Mouse (Mus musculus) liver, embryonic 12.5 days (tissue): ENCODE data around the gene Sugct. TPM values are rescaled to one million over a fixed set of nuclear protein-coding genes. Genes with fewer than 3 reads are reported as not detected.

Experiments used
- ATAC-seq: fragments of 200-750 bp; cut with Nextera tagmentation; 2 replicates; pipeline ENCODE4 v1.8.0; 2017; ENCODE audit warnings: moderate number of reproducible peaks, mild to moderate bottlenecking, moderate library complexity
- H3K27ac ChIP-seq: fragments of 300-500 bp; sonication (generic); 2 replicates; pipeline ENCODE4 v1.5.1; 2016; ENCODE audit warnings: mild to moderate bottlenecking
- H3K27me3 ChIP-seq: fragments of 300-500 bp; sonication (generic); replicated peaks from 2 replicates; pipeline ENCODE4 v1.6.1; 2016; ENCODE audit warnings: mild to moderate bottlenecking, moderate library complexity
- H3K36me3 ChIP-seq: fragments of 300-500 bp; sonication (generic); 2 replicates; pipeline ENCODE4 v1.6.1; 2016; ENCODE audit warnings: mild to moderate bottlenecking, moderate library complexity
- H3K4me1 ChIP-seq: fragments of 300-500 bp; sonication (generic); 2 replicates; pipeline ENCODE4 v1.6.1; 2016
- H3K4me2 ChIP-seq: fragments of 300-500 bp; sonication (generic); 2 replicates; pipeline ENCODE4 v1.6.1; 2016; ENCODE audit warnings: mild to moderate bottlenecking, moderate library complexity
- H3K4me3 ChIP-seq: fragments of 300-500 bp; sonication (generic); 2 replicates; pipeline ENCODE4 v1.5.1; 2016; ENCODE audit warnings: mild to moderate bottlenecking, moderate library complexity
- H3K9ac ChIP-seq: fragments of 300-500 bp; sonication (generic); 2 replicates; pipeline ENCODE4 v1.6.1; 2016; ENCODE audit warnings: mild to moderate bottlenecking, moderate library complexity
- H3K9me3 ChIP-seq: fragments of 300-500 bp; sonication (generic); replicated peaks from 2 replicates; pipeline ENCODE4 v1.6.1; 2016; ENCODE audit warnings: mild to moderate bottlenecking, moderate library complexity
- WGBS: fragments of 180-500 bp; shearing (Covaris S2); methylation state at CpG from one replicate; pipeline ENCODE4 v1.1.7; 2016; ENCODE audit not compliant: insufficient replicate concordance; 5-methylcytosine and 5-hydroxymethylcytosine counted together
- polyA plus RNA-seq: library from polyadenylated mRNA; unstranded; fragments of >200 nt; fragmentation: Nextera tagmentation; extraction: Ambion mirVana; gene quantifications from 2 replicates; pipeline ENCODE4 v1.2.1, GENCODE M21; 2016

Gene Sugct
- polyA plus RNA-seq, 1 experiment from 2014 or later: 3.3 TPM

DNA sequence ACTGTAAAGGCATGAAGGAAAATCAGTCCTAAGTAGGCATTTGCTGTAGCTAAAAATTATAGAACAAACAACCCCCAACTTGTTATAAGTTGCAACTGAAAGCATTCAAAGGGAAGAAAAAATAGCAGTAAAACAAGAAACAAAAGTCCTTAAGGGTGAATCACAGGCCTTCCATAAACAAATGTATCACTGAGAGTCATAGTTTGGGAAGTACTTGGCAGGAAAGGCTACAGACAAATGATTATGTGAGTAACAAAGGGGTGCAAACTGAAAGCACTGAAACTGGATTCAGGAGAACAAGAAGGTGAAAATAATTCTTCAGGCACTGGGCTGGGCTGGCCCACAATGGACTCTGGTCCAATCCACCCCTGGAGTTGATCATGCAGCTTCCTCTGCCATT lies 482.7 kb downstream of the Sugct start:
- Histone ChIP-seq H3K4me2 (no peak overlapping the region), H3K9me3 (no peaks in the 10 kb centered on the region), H3K9ac (no peak overlapping the region), H3K4me1 (no peaks in the 10 kb centered on the region), H3K27ac (no peak overlapping the region), H3K36me3 (no peaks in the 10 kb centered on the region), H3K4me3 (no peak overlapping the region), H3K27me3 (no peaks in the 10 kb centered on the region)
- no peak for ATAC-seq

DNA sequence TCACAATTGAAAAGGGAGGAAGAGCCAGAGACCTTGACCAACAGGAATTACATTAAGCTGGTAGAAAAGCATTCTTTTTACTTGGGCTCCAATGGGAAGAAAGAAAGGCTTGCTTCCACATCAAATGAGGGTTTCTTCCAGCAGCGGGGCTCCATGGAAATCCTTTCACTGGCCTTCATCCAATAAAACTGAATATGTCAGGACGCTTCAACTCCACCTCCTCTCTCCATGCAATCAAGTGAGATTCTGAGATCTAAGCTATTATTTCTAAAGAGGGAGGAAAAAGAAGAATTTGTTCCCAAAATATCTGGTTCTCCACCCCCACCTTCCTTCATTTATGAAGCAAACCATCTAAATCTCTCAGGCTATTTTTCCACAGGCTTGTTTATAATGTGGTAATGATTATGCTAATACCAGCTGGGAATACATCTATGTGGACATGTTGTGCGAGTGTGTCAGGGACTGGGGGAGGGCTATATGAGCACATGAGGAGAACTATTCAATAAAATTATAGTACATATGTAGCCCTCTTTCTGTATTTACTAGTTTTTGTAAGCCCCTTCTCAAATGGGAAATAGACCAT lies 505.1 kb downstream of the Sugct start:
- no peaks in the 10 kb centered on the region for H3K27me3 ChIP-seq
- no peaks in the 10 kb centered on the region for H3K36me3 ChIP-seq
- H3K4me2 ChIP-seq: no peak overlapping the region
- no peaks in the 10 kb centered on the region for H3K4me1 ChIP-seq
- ATAC-seq: no peak
- no peak overlapping the region for H3K4me3 ChIP-seq
- no peaks in the 10 kb centered on the region for H3K9me3 ChIP-seq
- no peak overlapping the region for H3K9ac ChIP-seq
- H3K27ac ChIP-seq: no peak overlapping the region
- 64% methylated on average over 3 of the region's 3 CpGs for WGBS

DNA sequence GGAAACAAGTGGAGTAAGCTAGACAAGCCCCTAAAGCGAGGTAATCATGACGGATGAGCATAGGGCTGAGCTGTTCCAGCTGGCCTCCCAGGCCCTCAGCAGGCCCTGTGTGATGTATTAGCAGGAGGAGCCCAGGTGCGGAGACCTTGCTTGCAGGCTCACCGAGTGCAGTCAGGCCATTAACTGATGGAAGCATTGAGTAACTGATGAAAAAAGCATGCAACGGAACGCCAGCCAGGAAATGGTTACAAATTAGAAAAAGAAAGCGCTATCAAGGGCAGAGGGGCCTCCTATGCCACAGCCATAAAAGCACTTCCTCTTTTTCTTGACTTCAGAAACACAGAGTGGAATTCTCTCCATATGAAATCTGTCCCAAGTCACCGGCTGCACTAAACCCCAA lies 510.1 kb downstream of the Sugct start:
- no peaks in the 10 kb centered on the region for H3K9me3 ChIP-seq
- H3K9ac ChIP-seq: no peak overlapping the region
- H3K27me3 ChIP-seq: no peaks in the 10 kb centered on the region
- H3K27ac ChIP-seq: no peak overlapping the region
- ATAC-seq: no peak
- H3K36me3 ChIP-seq: no peaks in the 10 kb centered on the region
- H3K4me1 ChIP-seq: no peaks in the 10 kb centered on the region
- WGBS: 7% methylated on average over 8 of the region's 8 CpGs
- no peak overlapping the region for H3K4me3 ChIP-seq
- H3K4me2 ChIP-seq: peak overlapping the region; percentile 24; the same call in 1 of the 2 replicates

DNA sequence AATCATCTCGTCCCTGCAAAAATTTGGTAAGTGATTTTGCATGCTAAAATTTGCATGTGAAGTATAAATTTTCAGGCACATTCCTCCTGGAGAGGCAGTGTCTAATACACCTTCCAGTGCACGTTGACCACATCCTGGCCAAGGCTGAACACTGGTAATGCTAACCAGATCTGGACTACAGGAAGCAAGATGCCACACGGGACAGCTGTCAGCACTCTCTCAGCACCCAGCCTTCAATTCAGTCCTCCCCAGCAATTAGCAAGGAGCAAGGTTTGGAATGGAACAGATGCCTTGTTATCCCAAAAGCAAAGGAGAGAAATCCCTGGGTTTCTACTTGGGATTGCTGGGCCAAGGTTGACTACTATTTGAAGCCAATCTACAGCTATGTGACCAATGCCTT lies 529.4 kb downstream of the Sugct start:
- Histone ChIP-seq H3K4me2 (no peak overlapping the region), H3K9me3 (no peaks in the 10 kb centered on the region), H3K4me3 (no peak overlapping the region), H3K4me1 (no peaks in the 10 kb centered on the region), H3K27me3 (no peaks in the 10 kb centered on the region), H3K27ac (no peak overlapping the region), H3K9ac (no peak overlapping the region), H3K36me3 (no peaks in the 10 kb centered on the region)
- 46% methylated on average over 3 of the region's 3 CpGs for WGBS
- no peak for ATAC-seq

DNA sequence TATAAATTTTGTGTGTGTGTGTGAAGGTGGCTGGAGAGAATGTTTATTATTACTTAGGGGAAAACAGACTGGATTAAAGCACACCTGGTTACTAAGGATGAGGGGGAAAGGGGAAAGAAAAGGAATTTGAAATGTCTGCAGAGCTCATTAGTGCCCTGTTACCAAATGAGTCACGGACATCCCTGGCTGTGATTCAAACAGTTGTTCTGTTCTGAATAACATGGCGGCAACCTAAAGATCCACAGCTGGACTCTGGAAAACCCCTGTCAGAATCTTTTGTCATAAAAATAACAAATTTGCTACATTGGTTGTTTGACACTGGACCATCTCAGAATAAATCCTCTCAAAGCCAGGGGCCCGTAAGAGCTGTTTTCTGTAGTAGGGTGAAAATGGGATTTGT lies 530.6 kb downstream of the Sugct start:
- no peak for ATAC-seq
- Histone ChIP-seq H3K27ac (no peak overlapping the region), H3K4me3 (no peak overlapping the region), H3K4me1 (no peaks in the 10 kb centered on the region), H3K9me3 (no peaks in the 10 kb centered on the region), H3K27me3 (no peaks in the 10 kb centered on the region), H3K4me2 (no peak overlapping the region), H3K9ac (no peak overlapping the region), H3K36me3 (no peaks in the 10 kb centered on the region)
- 67% methylated on average over 3 of the region's 3 CpGs for WGBS

DNA sequence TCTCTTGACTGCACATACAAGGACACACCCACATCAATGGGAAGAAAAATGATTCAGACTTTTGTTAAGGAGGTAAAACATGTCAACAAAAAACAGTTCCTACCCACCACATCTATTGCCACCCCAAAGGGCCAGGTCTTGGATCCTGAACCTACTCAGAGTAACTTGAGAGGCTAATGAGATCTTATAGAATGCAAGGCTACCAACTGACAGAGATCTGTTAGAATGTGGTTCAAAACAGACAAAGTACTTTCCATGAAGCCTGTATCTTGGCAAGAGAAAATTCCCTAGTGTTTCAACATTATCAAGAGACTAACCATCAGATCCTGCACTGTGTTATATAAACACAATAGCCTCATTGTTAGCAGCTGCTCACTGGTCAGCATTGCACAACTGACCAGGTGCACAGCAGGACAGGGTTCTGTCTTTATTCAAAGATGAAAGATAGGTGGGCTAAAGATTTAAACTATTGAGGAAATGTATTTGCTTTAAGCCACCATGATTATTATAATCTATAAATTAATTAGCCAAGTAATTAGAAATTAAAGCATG lies 548.8 kb downstream of the Sugct start:
- Histone ChIP-seq H3K4me1 (no peaks in the 10 kb centered on the region), H3K27ac (no peak overlapping the region), H3K9me3 (no peaks in the 10 kb centered on the region), H3K27me3 (no peaks in the 10 kb centered on the region), H3K36me3 (no peaks in the 10 kb centered on the region), H3K9ac (no peak overlapping the region), H3K4me2 (no peak overlapping the region), H3K4me3 (no peak overlapping the region)
- no peak for ATAC-seq

DNA sequence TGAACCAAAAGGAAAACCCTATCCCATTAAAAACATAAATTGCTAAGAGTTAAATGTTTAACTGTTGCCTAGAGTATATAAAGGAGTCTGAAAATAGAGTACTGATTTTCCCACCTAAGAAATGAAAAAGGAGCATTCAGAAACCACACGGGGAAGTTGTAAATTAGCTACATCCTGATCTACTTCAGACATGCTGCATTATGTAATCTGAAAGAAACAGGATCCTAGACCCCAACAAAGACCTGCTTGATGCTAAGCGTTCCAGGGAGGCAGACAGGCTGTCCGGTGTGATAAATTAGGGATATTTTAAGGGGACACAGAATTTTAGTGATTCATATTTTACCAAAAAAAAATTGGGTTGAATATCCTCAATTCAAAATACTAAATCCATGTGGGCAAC lies 579.3 kb downstream of the Sugct start:
- Histone ChIP-seq H3K27me3 (no peaks in the 10 kb centered on the region), H3K4me3 (no peak overlapping the region), H3K4me1 (no peaks in the 10 kb centered on the region), H3K4me2 (no peak overlapping the region), H3K36me3 (no peaks in the 10 kb centered on the region), H3K27ac (no peak overlapping the region), H3K9ac (no peak overlapping the region), H3K9me3 (no peaks in the 10 kb centered on the region)
- ATAC-seq: no peak
- WGBS: 36% methylated on average over 3 of the region's 3 CpGs

DNA sequence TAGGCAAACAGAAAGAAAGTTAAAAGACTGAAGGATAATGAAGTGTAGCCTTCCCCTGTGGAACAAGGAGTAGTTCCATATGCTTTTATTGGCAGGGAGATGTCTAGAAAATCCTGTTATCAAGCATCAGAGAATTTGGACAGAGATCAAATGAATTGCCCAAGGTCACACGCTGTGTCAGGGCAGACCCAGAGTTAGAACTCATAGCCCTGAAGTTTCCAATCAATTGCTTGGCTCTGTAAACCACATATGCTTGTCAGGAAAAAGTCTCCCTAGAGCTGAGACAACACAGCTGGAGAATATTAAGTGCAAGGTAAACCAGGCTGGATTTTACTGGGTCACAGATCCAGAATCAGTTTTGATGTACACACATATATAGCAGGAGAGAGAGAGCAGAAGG lies 593.0 kb downstream of the Sugct start:
- H3K27ac ChIP-seq: no peak overlapping the region
- H3K4me3 ChIP-seq: no peak overlapping the region
- no peaks in the 10 kb centered on the region for H3K36me3 ChIP-seq
- ATAC-seq: no peak
- WGBS: 59% methylated on average over 1 of the region's 1 CpGs
- H3K9ac ChIP-seq: no peak overlapping the region
- no peaks in the 10 kb centered on the region for H3K4me1 ChIP-seq
- H3K9me3 ChIP-seq: no peaks in the 10 kb centered on the region
- H3K4me2 ChIP-seq: no peak overlapping the region
- H3K27me3 ChIP-seq: no peaks in the 10 kb centered on the region

DNA sequence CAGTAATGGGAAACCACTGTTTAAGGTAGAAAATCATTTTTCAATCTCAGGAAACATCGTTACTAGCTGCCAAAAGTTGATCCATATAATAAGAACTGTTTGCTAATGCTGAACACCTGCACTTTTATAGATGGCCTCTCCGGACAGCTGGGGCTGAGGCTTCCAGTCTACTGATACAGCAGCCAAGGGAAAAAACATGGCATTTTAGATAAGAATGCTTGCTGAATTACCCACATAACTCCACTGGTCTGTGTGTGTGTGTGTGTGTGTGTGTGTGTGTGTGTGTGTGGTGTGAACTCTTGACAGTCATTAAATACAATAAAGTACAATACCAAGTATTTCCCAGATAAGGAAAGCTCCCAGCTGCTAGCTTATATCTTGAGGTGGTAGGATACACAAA lies 608.8 kb downstream of the Sugct start:
- Histone ChIP-seq H3K9ac (no peak overlapping the region), H3K4me3 (no peak overlapping the region), H3K27me3 (no peaks in the 10 kb centered on the region), H3K27ac (no peak overlapping the region), H3K9me3 (no peaks in the 10 kb centered on the region), H3K36me3 (no peaks in the 10 kb centered on the region), H3K4me1 (no peaks in the 10 kb centered on the region), H3K4me2 (no peak overlapping the region)
- no peak for ATAC-seq
- 49% methylated on average over 2 of the region's 2 CpGs for WGBS

DNA sequence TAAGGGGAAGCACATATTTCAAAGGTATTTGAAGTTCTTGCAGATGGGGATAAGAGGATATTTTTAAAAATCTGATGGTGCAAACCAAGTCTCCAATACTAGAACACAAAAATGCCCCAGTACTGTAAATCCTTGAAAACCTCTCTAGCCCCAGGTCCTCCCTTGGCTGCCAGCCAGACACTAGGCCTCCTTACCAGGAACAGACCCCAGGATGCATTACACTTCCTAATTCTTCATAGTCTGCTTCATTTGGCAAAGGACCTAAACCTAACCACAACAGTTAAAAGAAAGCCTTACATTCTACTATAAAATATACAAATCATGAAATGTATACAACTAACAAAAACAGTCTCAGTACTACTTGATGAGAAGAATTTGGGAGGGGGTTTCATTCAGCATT lies 609.2 kb downstream of the Sugct start:
- no peak for ATAC-seq
- Histone ChIP-seq H3K4me2 (no peak overlapping the region), H3K4me1 (no peaks in the 10 kb centered on the region)

DNA sequence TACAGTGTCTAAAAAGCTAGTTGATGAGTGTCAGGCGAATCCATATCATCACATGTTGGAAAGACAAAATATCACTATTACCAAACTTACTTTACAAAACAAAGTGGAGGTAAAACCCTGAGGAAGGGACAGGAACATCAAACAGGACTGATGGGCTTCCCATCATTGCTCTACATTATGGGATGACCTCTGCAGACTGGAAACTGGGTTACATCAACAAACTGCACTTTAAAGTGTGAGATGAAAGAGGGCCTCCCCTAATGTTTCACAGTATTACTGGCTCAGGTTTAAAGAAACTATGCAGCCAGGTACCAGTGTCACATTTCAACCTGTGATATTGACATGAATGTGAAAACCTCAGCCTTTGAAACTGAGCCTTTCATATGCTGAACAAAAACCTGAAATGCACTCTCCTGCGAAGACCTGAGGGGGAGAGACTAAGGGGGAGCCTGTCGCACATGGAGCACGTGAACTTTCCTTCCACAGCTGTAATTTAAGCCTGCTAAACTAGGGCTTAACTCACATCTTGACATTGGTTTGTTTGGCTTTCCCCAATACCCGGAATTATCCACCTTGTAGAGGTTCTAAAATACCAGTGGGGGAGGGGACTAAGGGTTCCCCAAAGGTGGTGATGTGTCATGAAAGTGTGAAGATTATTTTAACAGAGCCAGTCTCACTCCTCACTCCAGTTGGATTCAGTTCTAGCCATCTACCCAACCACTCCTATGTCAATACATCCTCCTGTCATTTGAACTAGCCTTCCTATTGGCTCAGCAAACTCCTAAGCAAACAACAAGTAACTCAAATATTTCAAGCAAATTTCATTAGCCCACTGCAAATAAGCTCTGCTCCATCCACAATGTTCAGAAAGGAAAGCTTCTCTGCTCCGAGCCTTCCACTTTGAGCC lies 610.2 kb downstream of the Sugct start:
- WGBS: 47% methylated on average over 6 of the region's 6 CpGs
- no peak overlapping the region for H3K9ac ChIP-seq
- ATAC-seq: no peak

More for the DNA sequence above, 609.2 kb downstream of the Sugct start:
- Histone ChIP-seq H3K9ac (no peak overlapping the region), H3K36me3 (no peaks in the 10 kb centered on the region), H3K27ac (no peak overlapping the region), H3K4me3 (no peak overlapping the region), H3K9me3 (no peaks in the 10 kb centered on the region), H3K27me3 (no peaks in the 10 kb centered on the region)

DNA sequence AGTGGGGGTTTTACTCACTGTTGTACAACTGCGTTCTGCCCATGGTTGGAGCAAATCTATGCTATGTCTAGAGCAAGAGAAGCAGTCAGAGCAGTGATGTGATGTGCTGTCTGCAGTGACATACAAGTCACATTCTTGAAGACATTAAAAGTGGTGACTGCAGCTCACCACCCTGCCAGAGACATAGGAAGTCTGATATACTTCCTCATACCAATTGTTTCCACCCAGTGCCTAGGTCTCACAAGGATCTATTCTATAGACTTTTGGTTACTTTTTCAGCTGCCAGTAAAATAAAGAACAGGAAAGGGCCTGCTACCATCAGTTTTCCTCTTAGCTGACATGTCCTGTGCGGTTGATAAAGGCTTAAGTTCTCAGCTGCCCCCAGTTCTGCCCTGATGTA lies 613.7 kb downstream of the Sugct start:
- Histone ChIP-seq H3K4me2 (no peak overlapping the region), H3K9ac (no peak overlapping the region), H3K27ac (no peak overlapping the region), H3K4me1 (no peaks in the 10 kb centered on the region), H3K27me3 (no peaks in the 10 kb centered on the region), H3K9me3 (no peaks in the 10 kb centered on the region), H3K4me3 (no peak overlapping the region), H3K36me3 (no peaks in the 10 kb centered on the region)
- WGBS: 49% methylated on average over 2 of the region's 2 CpGs
- ATAC-seq: no peak

More for the DNA sequence above, 610.2 kb downstream of the Sugct start:
- Histone ChIP-seq H3K4me2 (no peak overlapping the region), H3K27me3 (no peaks in the 10 kb centered on the region), H3K4me3 (no peak overlapping the region), H3K36me3 (no peaks in the 10 kb centered on the region), H3K27ac (no peak overlapping the region), H3K4me1 (no peaks in the 10 kb centered on the region), H3K9me3 (no peaks in the 10 kb centered on the region)
